Mouse (Mus musculus): Measurements from ENCODE around the gene Tmem178b. TPM values are rescaled to one million over a fixed set of nuclear protein-coding genes. Genes with fewer than 3 reads are reported as not detected.

Tmem178b gene
- polyA plus RNA-seq, 1 experiment from 2014 or later, result 0.05 TPM

DNA sequence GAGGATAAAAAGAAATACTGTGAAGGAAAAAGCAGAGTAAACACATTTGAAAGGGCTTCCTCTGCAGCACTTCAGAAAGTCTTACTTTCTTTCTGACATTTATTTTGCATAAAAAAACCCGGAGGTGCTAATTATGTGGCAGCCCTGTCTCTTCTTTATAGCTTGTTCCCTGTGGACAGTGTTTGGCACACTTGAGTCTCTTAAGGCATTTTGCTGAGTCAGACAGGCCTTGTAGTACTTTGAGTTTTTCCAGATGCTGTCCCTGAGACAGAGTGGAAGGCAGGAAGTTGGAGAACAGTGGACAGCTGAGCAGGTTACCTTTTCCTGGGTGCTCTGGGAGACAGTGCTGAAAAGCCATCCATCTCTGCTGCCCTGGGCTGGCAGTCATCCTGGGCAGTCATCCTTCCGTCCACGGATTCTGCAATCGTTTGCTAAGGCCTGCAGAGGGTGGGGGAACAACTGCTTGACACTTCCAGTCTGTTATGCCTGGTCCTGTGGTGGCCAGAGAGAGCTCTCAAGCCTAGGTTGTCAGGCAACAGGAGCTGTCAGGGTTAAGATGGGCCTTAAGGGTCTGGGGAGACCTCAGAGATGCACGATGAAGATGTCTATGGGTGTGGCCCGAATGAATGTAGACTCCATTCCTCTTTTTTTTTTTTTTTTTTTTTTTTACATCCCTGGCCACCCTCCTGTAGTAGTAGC lies 46.1 kb downstream of the Tmem178b start:
- ATAC-seq (ENCODE audit: insufficient number of reproducible peaks, low FRiP score), result no peak
- WGBS, result 81% methylated on average over 6 of the region's 6 CpGs
- H3K9ac ChIP-seq, result no peak overlapping the region

DNA sequence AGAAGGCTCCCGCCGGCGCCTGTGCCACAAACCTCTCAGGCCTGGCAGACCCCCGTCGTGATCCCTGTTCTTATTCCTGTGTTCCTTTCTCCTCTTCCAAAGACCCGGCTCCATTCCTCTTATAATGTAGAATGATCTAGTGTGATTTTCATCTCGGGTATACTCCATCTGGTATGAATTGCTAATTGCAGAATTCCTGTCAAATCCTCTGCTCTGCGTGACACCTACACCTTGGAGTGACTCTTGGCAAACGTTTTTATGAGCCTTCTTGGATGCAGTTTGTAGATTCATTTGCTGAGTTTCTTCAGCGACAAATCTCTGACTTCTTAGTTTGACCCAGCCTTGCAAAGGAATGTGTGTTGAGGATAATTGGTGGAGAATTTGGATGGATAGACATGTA lies 53.4 kb downstream of the Tmem178b start:
- no peak overlapping the region for H3K4me3 ChIP-seq
- H3K4me1 ChIP-seq (replicated peaks), result no peaks in the 10 kb centered on the region
- no peaks in the 10 kb centered on the region for H3K36me3 ChIP-seq
- no peaks in the 10 kb centered on the region for H3K27me3 ChIP-seq (replicated peaks)
- ATAC-seq (ENCODE audit: insufficient number of reproducible peaks, low FRiP score), result no peak
- no peaks in the 10 kb centered on the region for H3K9me3 ChIP-seq (replicated peaks)
- 76% methylated on average over 10 of the region's 10 CpGs for WGBS
- no peak overlapping the region for H3K27ac ChIP-seq (ENCODE audit: poor library complexity, severe bottlenecking)
- no peak overlapping the region for H3K4me2 ChIP-seq
- no peak overlapping the region for H3K9ac ChIP-seq

More for the DNA sequence above, 46.1 kb downstream of the Tmem178b start:
- Histone ChIP-seq H3K36me3 (no peaks in the 10 kb centered on the region), H3K9me3 (replicated peaks) (no peaks in the 10 kb centered on the region), H3K4me1 (replicated peaks) (no peaks in the 10 kb centered on the region), H3K4me3 (no peak overlapping the region), H3K27me3 (replicated peaks) (no peaks in the 10 kb centered on the region), H3K27ac (ENCODE audit: poor library complexity, severe bottlenecking) (no peak overlapping the region), H3K4me2 (no peak overlapping the region)

DNA sequence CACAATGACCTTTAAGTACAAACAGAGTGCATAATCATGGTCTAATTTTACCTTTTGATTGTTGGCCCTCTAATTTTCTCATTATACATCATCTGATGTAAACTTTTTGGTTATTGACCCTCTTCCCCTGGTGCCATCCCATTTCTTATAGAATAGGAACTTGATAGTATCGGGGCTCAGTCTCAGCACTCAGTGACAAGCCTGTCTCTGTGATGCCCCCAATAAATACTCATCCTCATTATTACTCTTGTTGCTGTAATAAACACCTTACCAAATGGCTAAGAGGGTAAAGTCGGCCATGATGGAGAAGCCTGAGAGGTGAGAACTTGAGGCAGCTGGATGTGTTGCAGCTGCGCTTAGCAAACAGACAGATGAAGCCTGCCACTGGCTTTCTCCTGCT lies 63.5 kb downstream of the Tmem178b start:
- Histone ChIP-seq H3K4me1 (replicated peaks) (no peaks in the 10 kb centered on the region), H3K9me3 (replicated peaks) (no peaks in the 10 kb centered on the region), H3K27ac (ENCODE audit: poor library complexity, severe bottlenecking) (no peak overlapping the region), H3K27me3 (replicated peaks) (no peaks in the 10 kb centered on the region), H3K4me3 (no peak overlapping the region), H3K4me2 (no peak overlapping the region), H3K36me3 (no peaks in the 10 kb centered on the region), H3K9ac (no peak overlapping the region)
- 60% methylated on average over 3 of the region's 3 CpGs for WGBS
- no peak for ATAC-seq (ENCODE audit: insufficient number of reproducible peaks, low FRiP score)

DNA sequence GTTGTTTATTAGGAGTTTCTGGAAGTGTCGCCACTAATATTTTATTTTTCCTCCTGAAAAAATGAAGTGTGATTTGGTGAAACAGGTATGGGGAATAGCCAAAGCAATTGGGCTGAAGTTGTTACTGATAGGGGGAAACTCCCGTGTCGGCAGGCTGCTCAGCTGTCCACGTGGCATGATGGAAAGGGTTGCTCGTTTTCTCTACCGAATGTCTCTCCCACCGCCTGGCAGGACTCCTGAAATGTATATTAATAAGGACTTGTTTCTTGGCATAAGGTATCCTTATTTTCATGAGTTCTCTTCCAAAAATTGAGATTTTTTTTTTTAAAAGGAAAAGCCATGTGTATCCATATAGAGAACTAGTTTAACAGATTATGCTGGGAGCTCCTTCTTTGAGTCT lies 67.8 kb downstream of the Tmem178b start:
- no peak overlapping the region for H3K9ac ChIP-seq

DNA sequence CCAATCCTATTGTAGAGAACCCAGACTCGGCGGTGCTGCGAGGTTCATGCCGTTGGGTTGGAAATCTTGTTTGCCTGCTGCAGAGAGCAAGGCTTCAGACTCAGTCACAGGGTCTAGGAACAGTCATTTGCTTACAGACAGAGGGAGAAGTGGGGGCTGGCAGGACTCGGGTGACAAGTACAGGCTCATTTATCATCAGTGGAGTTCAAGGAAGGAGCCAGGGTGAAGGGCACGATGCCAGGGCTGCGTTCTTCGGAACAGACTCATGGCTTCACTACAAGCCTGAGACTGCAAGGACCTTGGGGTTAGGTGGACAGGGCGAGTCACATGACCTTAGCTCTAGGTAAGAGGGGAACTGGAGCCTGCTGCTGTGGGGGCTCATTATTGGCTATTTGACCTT lies 71.8 kb downstream of the Tmem178b start:
- Histone ChIP-seq H3K27ac (ENCODE audit: poor library complexity, severe bottlenecking) (no peak overlapping the region), H3K9ac (no peak overlapping the region), H3K9me3 (replicated peaks) (no peaks in the 10 kb centered on the region), H3K4me1 (replicated peaks) (no peaks in the 10 kb centered on the region), H3K4me2 (no peak overlapping the region), H3K27me3 (replicated peaks) (no peaks in the 10 kb centered on the region), H3K4me3 (no peak overlapping the region), H3K36me3 (no peaks in the 10 kb centered on the region)
- 80% methylated on average over 9 of the region's 9 CpGs for WGBS
- no peak for ATAC-seq (ENCODE audit: insufficient number of reproducible peaks, low FRiP score)

More for the DNA sequence above, 67.8 kb downstream of the Tmem178b start:
- Histone ChIP-seq H3K9me3 (replicated peaks) (no peaks in the 10 kb centered on the region), H3K4me3 (no peak overlapping the region), H3K27me3 (replicated peaks) (no peaks in the 10 kb centered on the region), H3K4me2 (no peak overlapping the region), H3K36me3 (no peaks in the 10 kb centered on the region), H3K4me1 (replicated peaks) (no peaks in the 10 kb centered on the region), H3K27ac (ENCODE audit: poor library complexity, severe bottlenecking) (no peak overlapping the region)
- ATAC-seq (ENCODE audit: insufficient number of reproducible peaks, low FRiP score), result no peak
- 86% methylated on average over 7 of the region's 7 CpGs for WGBS

DNA sequence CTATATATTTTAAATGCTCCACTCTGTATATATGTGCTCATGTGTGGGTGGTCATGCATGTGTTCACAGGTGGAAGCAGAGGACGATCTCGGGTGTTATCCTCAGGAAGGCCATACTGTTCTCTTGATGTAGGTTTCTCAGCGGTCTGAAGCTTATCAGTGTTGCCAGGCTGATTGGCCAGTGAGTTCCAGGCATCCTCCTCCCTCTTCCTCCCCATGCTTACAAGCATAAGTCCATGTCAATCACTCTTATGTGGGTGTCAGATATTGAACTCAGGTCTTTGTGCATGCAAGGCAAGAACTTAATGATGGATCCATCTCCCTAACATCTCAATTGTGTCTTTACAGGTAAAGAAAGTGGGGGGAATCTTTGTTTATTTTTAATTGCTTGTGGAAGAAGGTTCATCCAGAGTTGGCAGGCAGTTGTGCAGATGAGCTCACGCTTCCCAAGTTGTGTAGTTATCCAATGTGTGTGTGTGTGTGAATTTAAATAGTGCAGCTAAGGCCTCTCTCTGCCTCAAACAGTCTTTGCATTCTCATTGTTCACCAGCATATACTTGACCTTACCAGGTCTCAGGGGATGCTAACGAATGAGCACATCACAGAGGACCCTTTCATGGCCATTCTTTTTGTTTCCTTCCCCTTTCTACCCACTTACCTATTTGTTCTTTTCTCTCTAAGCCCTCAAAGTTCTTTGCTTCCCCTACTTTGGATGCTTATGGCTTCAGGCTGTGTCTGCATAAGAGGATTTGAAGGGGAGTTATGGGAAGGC lies 72.8 kb downstream of the Tmem178b start:
- ATAC-seq (ENCODE audit: insufficient number of reproducible peaks, low FRiP score), result no peak
- Histone ChIP-seq H3K9ac (no peak overlapping the region), H3K36me3 (no peaks in the 10 kb centered on the region), H3K27ac (ENCODE audit: poor library complexity, severe bottlenecking) (no peak overlapping the region), H3K27me3 (replicated peaks) (no peaks in the 10 kb centered on the region), H3K4me2 (no peak overlapping the region), H3K4me1 (replicated peaks) (no peaks in the 10 kb centered on the region), H3K9me3 (replicated peaks) (no peaks in the 10 kb centered on the region), H3K4me3 (no peak overlapping the region)
- WGBS, result 58% methylated on average over 5 of the region's 5 CpGs

DNA sequence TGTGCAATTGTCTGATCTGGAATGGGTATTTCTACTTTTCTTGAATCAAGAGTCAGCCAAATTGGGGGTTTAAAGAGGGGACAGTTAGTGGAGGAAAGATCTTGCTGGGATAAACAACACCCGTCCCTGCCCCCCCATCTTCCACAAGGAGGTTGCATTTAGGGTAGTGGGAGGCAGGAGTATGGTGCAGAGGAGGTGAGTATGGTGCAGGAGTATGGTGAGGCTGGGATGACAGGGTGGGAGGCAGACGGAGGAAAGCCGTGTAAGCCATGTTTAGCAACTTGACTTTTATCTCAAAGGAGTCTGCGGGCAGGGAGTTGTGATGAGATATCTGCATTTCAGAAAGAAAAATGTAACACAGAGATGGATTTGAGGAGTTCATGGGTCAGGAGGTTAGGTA lies 73.5 kb downstream of the Tmem178b start:
- Histone ChIP-seq H3K27me3 (replicated peaks) (no peaks in the 10 kb centered on the region), H3K9ac (no peak overlapping the region), H3K4me2 (no peak overlapping the region), H3K9me3 (replicated peaks) (no peaks in the 10 kb centered on the region), H3K36me3 (no peaks in the 10 kb centered on the region), H3K27ac (ENCODE audit: poor library complexity, severe bottlenecking) (no peak overlapping the region), H3K4me1 (replicated peaks) (no peaks in the 10 kb centered on the region), H3K4me3 (no peak overlapping the region)
- no peak for ATAC-seq (ENCODE audit: insufficient number of reproducible peaks, low FRiP score)
- WGBS, result 64% methylated on average over 4 of the region's 4 CpGs

DNA sequence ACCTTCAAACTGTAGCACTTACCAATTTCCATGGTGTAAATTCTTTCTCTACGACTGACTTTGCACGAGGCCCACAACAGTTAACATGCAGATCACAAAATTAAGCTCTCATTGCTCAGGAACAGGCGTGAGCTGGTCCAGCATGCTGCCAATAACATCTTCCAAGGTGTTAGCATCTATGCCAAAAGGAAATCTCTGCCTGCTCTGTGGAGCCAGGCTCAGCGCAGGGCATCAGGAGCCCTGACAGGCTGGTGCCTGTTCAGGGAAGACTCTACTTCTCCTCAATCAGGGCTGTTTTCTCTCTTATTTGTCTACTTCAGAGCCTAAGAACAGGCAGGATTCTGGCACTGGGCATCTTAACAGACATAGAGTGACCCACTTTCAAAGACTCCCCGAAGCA lies 80.9 kb downstream of the Tmem178b start:
- Histone ChIP-seq H3K27ac (ENCODE audit: poor library complexity, severe bottlenecking) (no peak overlapping the region), H3K4me1 (replicated peaks) (no peaks in the 10 kb centered on the region), H3K4me2 (no peak overlapping the region), H3K27me3 (replicated peaks) (no peaks in the 10 kb centered on the region), H3K9me3 (replicated peaks) (no peaks in the 10 kb centered on the region), H3K36me3 (no peaks in the 10 kb centered on the region), H3K4me3 (no peak overlapping the region), H3K9ac (no peak overlapping the region)
- WGBS, result 86% methylated on average over 5 of the region's 5 CpGs
- ATAC-seq (ENCODE audit: insufficient number of reproducible peaks, low FRiP score), result no peak

DNA sequence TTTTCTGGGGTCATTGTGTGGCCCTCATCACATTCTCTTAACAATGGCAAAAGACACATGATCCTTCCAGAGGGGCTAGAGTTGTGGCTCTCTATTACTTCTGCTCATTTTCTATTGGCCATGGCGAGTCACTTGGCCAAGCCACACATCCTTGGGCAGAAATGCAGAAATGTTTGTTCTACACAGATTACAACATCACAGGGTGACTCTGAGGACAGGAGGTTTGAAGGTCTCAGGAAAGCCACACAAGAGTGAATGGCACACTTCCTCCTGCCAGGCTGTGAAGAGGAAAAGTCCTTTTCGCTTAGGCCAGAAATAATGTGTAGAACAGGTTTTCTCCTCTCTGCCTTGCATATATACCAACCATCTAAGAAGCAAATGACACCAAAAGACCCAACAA lies 82.1 kb downstream of the Tmem178b start:
- H3K9me3 ChIP-seq (replicated peaks), result no peaks in the 10 kb centered on the region
- no peaks in the 10 kb centered on the region for H3K4me1 ChIP-seq (replicated peaks)
- no peak overlapping the region for H3K4me2 ChIP-seq
- H3K27me3 ChIP-seq (replicated peaks), result no peaks in the 10 kb centered on the region
- H3K9ac ChIP-seq, result no peak overlapping the region
- H3K27ac ChIP-seq (ENCODE audit: poor library complexity, severe bottlenecking), result no peak overlapping the region
- no peak for ATAC-seq (ENCODE audit: insufficient number of reproducible peaks, low FRiP score)
- 85% methylated on average over 2 of the region's 2 CpGs for WGBS
- no peaks in the 10 kb centered on the region for H3K36me3 ChIP-seq
- H3K4me3 ChIP-seq, result no peak overlapping the region

DNA sequence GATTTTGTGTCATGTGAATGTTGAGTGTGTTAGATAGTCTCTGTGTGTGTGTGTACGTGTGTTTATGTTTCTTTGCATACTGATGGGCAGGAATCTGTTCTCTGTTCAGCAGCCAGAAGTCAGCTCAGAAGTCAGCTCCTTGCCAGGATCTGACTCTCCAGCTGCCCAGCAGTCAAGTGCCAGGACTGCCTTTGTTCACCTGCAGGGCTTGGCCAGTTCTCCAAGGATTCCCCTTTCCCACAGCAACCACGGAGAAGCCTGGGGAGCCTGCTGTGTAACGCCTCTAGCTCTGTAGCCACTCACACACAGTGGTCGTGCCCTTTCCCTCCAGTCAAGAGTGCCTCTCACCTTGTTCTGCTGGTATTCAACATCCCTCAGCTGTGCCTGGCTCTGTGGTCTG lies 91.5 kb downstream of the Tmem178b start:
- H3K9ac ChIP-seq, result no peak overlapping the region
- 0 out of 2 replicates have a peak, but pooled peaks cover 3% of the 10 kb centered on the region for H3K27me3 ChIP-seq (replicated peaks)

DNA sequence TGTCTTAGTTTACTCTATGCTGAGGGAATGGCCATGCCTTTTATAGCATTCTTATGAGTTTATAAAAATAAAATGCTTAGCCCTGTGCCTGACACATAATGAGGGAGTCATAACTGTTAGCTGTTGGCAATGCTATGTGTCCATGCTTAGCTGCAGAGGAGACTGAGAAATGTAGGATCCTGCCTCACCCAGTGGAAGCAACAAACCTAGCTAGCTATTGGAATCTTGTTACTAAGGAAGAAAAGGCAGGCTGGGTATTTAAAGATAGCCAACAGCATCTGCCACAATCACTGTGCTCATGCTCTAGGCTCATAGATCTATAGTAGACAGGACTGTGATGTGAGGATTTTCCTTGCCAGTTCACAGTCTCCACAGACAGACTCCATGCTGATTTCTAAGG lies 97.2 kb downstream of the Tmem178b start:
- Histone ChIP-seq H3K4me2 (no peak overlapping the region), H3K36me3 (no peaks in the 10 kb centered on the region), H3K9ac (no peak overlapping the region), H3K9me3 (replicated peaks) (no peaks in the 10 kb centered on the region), H3K4me1 (replicated peaks) (no peaks in the 10 kb centered on the region), H3K27ac (ENCODE audit: poor library complexity, severe bottlenecking) (no peak overlapping the region), H3K27me3 (replicated peaks) (no peaks in the 10 kb centered on the region), H3K4me3 (no peak overlapping the region)
- no peak for ATAC-seq (ENCODE audit: insufficient number of reproducible peaks, low FRiP score)

More for the DNA sequence above, 91.5 kb downstream of the Tmem178b start:
- no peaks in the 10 kb centered on the region for H3K9me3 ChIP-seq (replicated peaks)
- H3K36me3 ChIP-seq, result no peaks in the 10 kb centered on the region
- no peak overlapping the region for H3K27ac ChIP-seq (ENCODE audit: poor library complexity, severe bottlenecking)
- H3K4me2 ChIP-seq, result no peak overlapping the region
- no peaks in the 10 kb centered on the region for H3K4me1 ChIP-seq (replicated peaks)
- WGBS, result 61% methylated on average over 4 of the region's 4 CpGs
- no peak for ATAC-seq (ENCODE audit: insufficient number of reproducible peaks, low FRiP score)
- H3K4me3 ChIP-seq, result no peak overlapping the region
